Mouse (Mus musculus): ENCODE measurements around the gene Rcn3.

DNA sequence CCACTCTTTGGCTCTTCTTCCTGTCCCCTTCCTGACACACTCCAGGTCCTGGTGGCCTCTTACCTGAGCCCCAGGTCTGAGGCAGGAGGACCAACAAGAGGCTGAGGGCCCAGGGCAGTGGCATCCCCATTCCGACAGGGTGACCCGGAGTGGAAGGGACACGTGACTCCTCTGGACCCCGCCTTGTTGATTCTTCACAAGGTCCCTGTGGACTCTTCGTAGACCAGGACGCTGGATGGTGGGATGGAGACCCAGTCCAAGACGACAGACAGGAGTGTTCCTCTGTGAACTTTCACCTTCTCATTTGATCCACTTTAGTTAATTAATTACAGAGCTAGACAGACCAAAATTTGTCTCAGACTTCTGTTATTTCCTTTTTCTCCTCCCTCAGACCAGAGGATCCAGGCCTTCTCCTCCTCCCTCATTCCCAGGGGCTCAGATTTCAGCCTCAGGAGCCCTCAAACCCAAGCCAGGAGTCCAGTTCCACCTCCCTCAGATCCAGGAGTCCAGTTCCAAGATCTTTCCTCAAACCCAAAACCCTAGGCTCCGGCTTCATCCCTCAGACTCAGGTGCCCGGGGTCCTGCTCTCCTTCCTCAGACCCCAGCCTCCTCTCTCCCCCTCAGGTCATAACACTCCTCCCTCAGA, 11.0 kb upstream of the Rcn3 start:
- TF ChIP-seq POLR2A (IDR thresholded peaks at IDR 0.05; ENCODE audit: extremely low read depth, insufficient read depth, low read length) (no peak), CTCF (IDR thresholded peaks at IDR 0.05; ENCODE audit: extremely low read depth, insufficient read depth, low read length) (no peak)

Data from cortical plate, adult 2 months (tissue).